ENCODE assay signal across 14 mouse cellular contexts in genomic region chr12:104475946-104476345, GRCm38 (mm10). TPM values are rescaled to one million over a fixed set of nuclear protein-coding genes. Genes with fewer than 3 reads are reported as not detected.
DNase-seq lines count a peak whose midpoint lies in the region; ATAC-seq and TF ChIP-seq lines count a peak whose summit lies in the region.
"Had no signal": no experiment of that assay in that cellular context is flagged by ENCODE, and none has a peak within 500 bp of the region (broad histone marks: within the 10 kb centered on the region; RNA-seq: fewer than 3 reads in every experiment).

No protein-coding gene starts in this region.

- TF ChIP-seq CTCF in intestine, postnatal 0 days (IDR thresholded peaks at IDR 0.05; ENCODE audit: low read depth), result no peak
- TF ChIP-seq CTCF in E14TG2a.4 (conservative IDR thresholded peaks at IDR 0.05; ENCODE audit: low read length), result no peak

- H3K4me1 ChIP-seq in intestine, embryonic 14.5 days (replicated peaks; ENCODE audit: control insufficient read depth, insufficient read depth, low read length), result peaks cover 9% of the 10 kb centered on the region
- 0 out of 2 replicates have a peak, but pooled peaks cover 2% of the 10 kb centered on the region for H3K4me1 ChIP-seq in intestine, postnatal 0 days (replicated peaks; ENCODE audit: control insufficient read depth, insufficient read depth, low read length)
- peaks cover 71% of the 10 kb centered on the region for H3K4me1 ChIP-seq in E14TG2a.4 (replicated peaks; ENCODE audit: low read depth, low read length)
- H3K4me1 ChIP-seq in embryonic facial prominence, embryonic 15.5 days, result peaks cover 36% of the 10 kb centered on the region
- peaks cover 39% of the 10 kb centered on the region for H3K4me1 ChIP-seq in kidney, embryonic 15.5 days

- H3K27me3 ChIP-seq in intestine, embryonic 14.5 days (replicated peaks; ENCODE audit: control insufficient read depth, insufficient read depth, low read length), result peaks cover 97% of the 10 kb centered on the region
- peaks cover 99% of the 10 kb centered on the region for H3K27me3 ChIP-seq in intestine, postnatal 0 days (replicated peaks; ENCODE audit: control insufficient read depth, insufficient read depth, low read length)
- H3K27me3 ChIP-seq in E14TG2a.4 (ENCODE audit: insufficient read depth, low read length), result peaks cover 81% of the 10 kb centered on the region
- H3K27me3 ChIP-seq in embryonic facial prominence, embryonic 15.5 days, result peaks cover 60% of the 10 kb centered on the region
- H3K27me3 ChIP-seq in kidney, embryonic 15.5 days, result peaks cover 97% of the 10 kb centered on the region

- WGBS in intestine, embryonic 14.5 days, result 3% methylated on average over 21 of the region's 21 CpGs
- 2% methylated on average over 21 of the region's 21 CpGs for WGBS in intestine, postnatal 0 days
- 11% methylated on average over 21 of the region's 21 CpGs for WGBS in embryonic facial prominence, embryonic 15.5 days
- 1% methylated on average over 21 of the region's 21 CpGs for WGBS in kidney, embryonic 15.5 days

- no peaks in the 10 kb centered on the region for H3K9me3 ChIP-seq in intestine, embryonic 14.5 days (ENCODE audit: control insufficient read depth, low read length)
- H3K9me3 ChIP-seq in intestine, postnatal 0 days (ENCODE audit: control insufficient read depth), result no peaks in the 10 kb centered on the region
- no peaks in the 10 kb centered on the region for H3K9me3 ChIP-seq in E14TG2a.4 (ENCODE audit: low read length)
- H3K9me3 ChIP-seq in embryonic facial prominence, embryonic 15.5 days (replicated peaks), result no peaks in the 10 kb centered on the region
- no peaks in the 10 kb centered on the region for H3K9me3 ChIP-seq in kidney, embryonic 15.5 days (replicated peaks)

- DNase-seq in intestine, embryonic 14.5 days (ENCODE audit: low spot score), result peak; percentile 79
- peak; percentile 63 for DNase-seq in R1 (ENCODE audit: low read depth, low spot score)
- DNase-seq in T-cell, adult 2 months (ENCODE audit: low spot score), result no peak
- no peak for DNase-seq in left cerebral cortex, adult 11 months (ENCODE audit: low spot score)
- DNase-seq: cerebellum, adult 18-20 months; gastrocnemius, postnatal 36 days; lung, adult 2 months; thymus, adult 18-20 months had no signal

- no peaks in the 10 kb centered on the region for H3K36me3 ChIP-seq in intestine, embryonic 14.5 days (ENCODE audit: control insufficient read depth, insufficient read depth, low read length)
- H3K36me3 ChIP-seq in intestine, postnatal 0 days (ENCODE audit: control insufficient read depth, insufficient read depth), result no peaks in the 10 kb centered on the region
- H3K36me3 ChIP-seq in E14TG2a.4 (ENCODE audit: insufficient read depth, low read length), result no peaks in the 10 kb centered on the region
- no peaks in the 10 kb centered on the region for H3K36me3 ChIP-seq in embryonic facial prominence, embryonic 15.5 days
- H3K36me3 ChIP-seq in kidney, embryonic 15.5 days, result no peaks in the 10 kb centered on the region

- ATAC-seq in intestine, embryonic 14.5 days (replicated peaks; ENCODE audit: low FRiP score, low TSS enrichment, low read depth), result no peak
- no peak for ATAC-seq in intestine, postnatal 0 days
- no peak for ATAC-seq in embryonic facial prominence, embryonic 15.5 days (ENCODE audit: insufficient number of reproducible peaks, low FRiP score, low TSS enrichment, low read depth)
- ATAC-seq in kidney, embryonic 15.5 days (replicated peaks; ENCODE audit: low FRiP score), result no peak
- ATAC-seq: CD4-positive, CD25-positive, alpha-beta regulatory T cell, adult 4 months had no signal

- H3K9ac ChIP-seq in intestine, embryonic 14.5 days (ENCODE audit: low read length), result no peak overlapping the region
- H3K9ac ChIP-seq in intestine, postnatal 0 days (ENCODE audit: low read depth, low read length), result no peak overlapping the region
- no peak overlapping the region for H3K9ac ChIP-seq in embryonic facial prominence, embryonic 15.5 days
- no peak overlapping the region for H3K9ac ChIP-seq in kidney, embryonic 15.5 days

- H3K4me2 ChIP-seq in intestine, embryonic 14.5 days (ENCODE audit: low read length), result no peak overlapping the region
- no peak overlapping the region for H3K4me2 ChIP-seq in intestine, postnatal 0 days (replicated peaks; ENCODE audit: low read depth)
- H3K4me2 ChIP-seq in embryonic facial prominence, embryonic 15.5 days (replicated peaks), result peak overlapping the region; percentile 91; the same call in 1 of the 2 replicates
- H3K4me2 ChIP-seq in kidney, embryonic 15.5 days, result no peak overlapping the region

- no peak overlapping the region for H3K27ac ChIP-seq in intestine, embryonic 14.5 days (ENCODE audit: low read depth)
- no peak overlapping the region for H3K27ac ChIP-seq in intestine, postnatal 0 days (ENCODE audit: low read depth, low read length)
- H3K27ac ChIP-seq in embryonic facial prominence, embryonic 15.5 days (replicated peaks), result no peak overlapping the region
- H3K27ac ChIP-seq in kidney, embryonic 15.5 days, result no peak overlapping the region

- no peak overlapping the region for H3K4me3 ChIP-seq in intestine, embryonic 14.5 days (ENCODE audit: low read depth, low read length)
- no peak overlapping the region for H3K4me3 ChIP-seq in intestine, postnatal 0 days (ENCODE audit: low read depth, low read length)
- peak overlapping the region; percentile 32 for H3K4me3 ChIP-seq in E14TG2a.4 (replicated peaks; ENCODE audit: low read length)
- H3K4me3 ChIP-seq in embryonic facial prominence, embryonic 15.5 days (replicated peaks), result 0 out of 2 replicates have a peak overlapping the region, but pooled peaks have one; percentile 2
- H3K4me3 ChIP-seq in kidney, embryonic 15.5 days (replicated peaks), result no peak overlapping the region

RNA-seq across cellular contexts. Expression of gene Gsc, which starts 2.8 kb away (rescaled TPM):
- 0.38 TPM in 1 of 2 replicates, not detected in the other for polyA plus RNA-seq in intestine, embryonic 14.5 days (2014; fragmentation: Nextera tagmentation; extraction: Ambion mirVana)
- 0.20 TPM in 1 of 2 replicates, not detected in the other for polyA plus RNA-seq in intestine, postnatal 0 days (2015; fragmentation: Nextera tagmentation; extraction: Ambion mirVana)
- 13.8 and 14.3 TPM in 2 replicates for polyA plus RNA-seq in embryonic facial prominence, embryonic 15.5 days (2015; fragmentation: Nextera tagmentation; extraction: Ambion mirVana)
- polyA plus RNA-seq in kidney, embryonic 15.5 days (2015; fragmentation: Nextera tagmentation; extraction: Ambion mirVana), result 0.17 TPM in 1 of 2 replicates, not detected in the other
- polyA plus RNA-seq: CD4-positive, CD25-positive, alpha-beta regulatory T cell, adult 4 months; heart, embryonic 14.5 days had no signal

Comparison
In these comparisons a context has a peak if more than half of its experiments do, and no peak if none do; other contexts are left out.
1. DNase-seq: peak in intestine, embryonic 14.5 days (single experiment) and R1 (single experiment); none in T-cell, adult 2 months (single experiment) and left cerebral cortex, adult 11 months (single experiment).
2. H3K4me3 ChIP-seq: peak in E14TG2a.4 (single experiment) and embryonic facial prominence, embryonic 15.5 days (single experiment); none in intestine, embryonic 14.5 days (single experiment), intestine, postnatal 0 days (single experiment) and kidney, embryonic 15.5 days (single experiment).
3. RNA of gene Gsc, which starts 2.8 kb away (polyA plus RNA-seq): 13.8 to 14.3 TPM in embryonic facial prominence, embryonic 15.5 days; 0.38 TPM in intestine, embryonic 14.5 days, 0.20 TPM in intestine, postnatal 0 days and 0.17 TPM in kidney, embryonic 15.5 days; every median in the first group is over 10 times any median in the second.